Mouse (Mus musculus) MEL (cell line): ENCODE results near the gene Rnaseh2c.

Experiments
- EP300 ChIP-seq, 2 experiments: IDR thresholded peaks; 2 replicates each; pipeline ENCODE4 v1.6.1; 2011; ENCODE audit warnings: improper control_type of control experiment in 2 of 2, low read length in 2 of 2, low read depth in 1 of 2, mild to moderate bottlenecking in 1 of 2
- GABPA ChIP-seq: IDR thresholded peaks from 2 replicates; pipeline ENCODE4 v1.6.1; 2012; ENCODE audit warnings: low read depth, mild to moderate bottlenecking, inconsistent platforms, low read length, improper control_type of control experiment, moderate library complexity
- TBP ChIP-seq: IDR thresholded peaks from 2 replicates; pipeline ENCODE4 v1.8.0; 2011; ENCODE audit warnings: low read depth, low read length, improper control_type of control experiment

DNA sequence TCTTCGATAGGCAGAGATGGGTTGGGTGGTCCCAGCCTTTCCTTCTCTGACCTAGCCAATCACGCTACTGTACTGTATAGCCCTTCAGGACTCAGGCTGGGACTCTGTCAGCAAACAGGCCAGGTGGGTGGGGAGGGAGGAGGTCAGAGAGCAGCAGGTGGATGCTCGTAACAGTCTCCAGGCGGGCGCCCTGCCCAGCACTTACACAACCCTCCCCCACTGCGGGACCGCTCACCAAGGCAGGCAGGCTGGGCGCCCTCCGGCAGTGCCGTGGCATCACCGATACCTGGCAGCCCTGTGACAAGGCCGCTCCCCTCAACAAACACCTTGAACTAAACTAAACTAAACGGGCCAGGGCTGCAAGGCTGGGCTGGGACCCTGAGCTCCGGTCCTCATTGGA, 47.5 kb upstream of the Rnaseh2c start:
- TF ChIP-seq TBP = no peak
- TF ChIP-seq GABPA = no peak
- TF ChIP-seq EP300 (IDR thresholded peaks at IDR 0.05; ENCODE audit: low read depth in 1 of 2, low read length in 2 of 2) = no peak
